Mouse (Mus musculus): ENCODE measurements at regions not wholly inside any gene's neighbourhood (a gene's known extent, or its start where the extent isn't known, plus 50 kb on each side); places are given as distances from the start of the nearest gene placed in this dataset.

DNA sequence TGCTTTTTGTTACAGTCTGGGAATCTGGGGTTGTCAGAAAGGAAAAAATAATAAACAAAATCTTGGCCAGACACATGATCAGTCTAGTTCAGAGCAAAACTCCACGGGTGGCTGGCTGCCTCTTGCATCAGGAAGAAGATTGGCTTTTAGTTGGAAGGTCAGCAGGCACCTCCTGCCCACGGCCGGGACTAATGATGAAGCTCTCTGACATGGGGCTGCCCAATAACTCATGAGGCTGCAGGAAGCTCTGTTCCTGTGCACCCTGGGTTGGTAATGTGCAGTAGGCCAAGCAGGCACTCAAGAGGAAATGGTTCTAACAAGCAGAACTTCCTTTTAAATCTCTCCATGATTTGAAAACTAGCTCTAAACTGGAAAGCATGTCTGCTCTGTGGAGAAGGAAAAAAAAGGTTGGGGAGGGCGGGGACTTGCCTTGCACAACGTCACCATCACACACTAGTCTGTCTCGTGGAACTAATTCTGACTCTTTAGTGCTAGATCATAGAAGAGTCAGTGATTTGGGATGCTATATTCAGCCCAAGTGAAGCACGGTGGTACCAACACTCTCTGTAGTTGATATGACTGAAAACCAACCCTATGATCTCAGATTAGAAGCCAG lies 507.1 kb upstream of the Adam5 start:
- no peaks in the 10 kb centered on the region for H3K79me2 ChIP-seq (ENCODE audit: control insufficient read depth, insufficient read depth)
- H3K4me3 ChIP-seq (ENCODE audit: insufficient read depth, poor library complexity, severe bottlenecking) = no peak overlapping the region
- no peaks in the 10 kb centered on the region for H3K79me3 ChIP-seq (ENCODE audit: low read depth)
- no peaks in the 10 kb centered on the region for H3K36me3 ChIP-seq (ENCODE audit: control insufficient read depth, insufficient read depth)
- no peak overlapping the region for H3ac ChIP-seq (ENCODE audit: control insufficient read depth, insufficient read length, low read depth)
- TF ChIP-seq CTCF (IDR thresholded peaks at IDR 0.05; ENCODE audit: control insufficient read depth, insufficient read depth, insufficient read length) (no peak), FOSL1 (IDR thresholded peaks at IDR 0.05; ENCODE audit: insufficient read depth, low read length, poor library complexity, severe bottlenecking) (no peak), MAX (IDR thresholded peaks at IDR 0.05) (no peak), MYOG (IDR thresholded peaks at IDR 0.05; ENCODE audit: control insufficient read depth, extremely low read depth, insufficient read length) (no peak), CEBPB (IDR thresholded peaks at IDR 0.05; ENCODE audit: low read depth) (no peak), USF1 (IDR thresholded peaks at IDR 0.05; ENCODE audit: low read depth) (no peak)
- no peaks in the 10 kb centered on the region for H3K27me3 ChIP-seq (ENCODE audit: control insufficient read depth, insufficient read depth, insufficient read length)

GRCm38 (mm10) chr8:25329791-25330190 lies 505.6 kb upstream of the Adam5 start:
- no peak for TF ChIP-seq CEBPB (IDR thresholded peaks at IDR 0.05; ENCODE audit: low read depth)
- TF ChIP-seq CTCF (IDR thresholded peaks at IDR 0.05; ENCODE audit: control insufficient read depth, insufficient read depth, insufficient read length) = no peak
- no peak for TF ChIP-seq MYOG (IDR thresholded peaks at IDR 0.05; ENCODE audit: control insufficient read depth, extremely low read depth, insufficient read length)
- TF ChIP-seq FOSL1 (IDR thresholded peaks at IDR 0.05; ENCODE audit: insufficient read depth, low read length, poor library complexity, severe bottlenecking) = no peak
- no peak for TF ChIP-seq MAX (IDR thresholded peaks at IDR 0.05)
- no peak for TF ChIP-seq MYOD1 (IDR thresholded peaks at IDR 0.05; ENCODE audit: control insufficient read depth, insufficient read length, low read depth)
- no peak for TF ChIP-seq USF1 (IDR thresholded peaks at IDR 0.05; ENCODE audit: low read depth)
- no peaks in the 10 kb centered on the region for H3K79me3 ChIP-seq (ENCODE audit: low read depth)
- H3K4me3 ChIP-seq (ENCODE audit: insufficient read depth, poor library complexity, severe bottlenecking) = no peak overlapping the region
- no peaks in the 10 kb centered on the region for H3K27me3 ChIP-seq (ENCODE audit: control insufficient read depth, insufficient read depth, insufficient read length)
- H3ac ChIP-seq (ENCODE audit: control insufficient read depth, insufficient read length, low read depth) = no peak overlapping the region
- no peaks in the 10 kb centered on the region for H3K36me3 ChIP-seq (ENCODE audit: control insufficient read depth, insufficient read depth)
- H3K79me2 ChIP-seq (ENCODE audit: control insufficient read depth, insufficient read depth) = no peaks in the 10 kb centered on the region

GRCm38 (mm10) chr8:25328318-25328717 lies 504.1 kb upstream of the Adam5 start:
- no peaks in the 10 kb centered on the region for H3K79me3 ChIP-seq (ENCODE audit: low read depth)
- H3K36me3 ChIP-seq (ENCODE audit: control insufficient read depth, insufficient read depth) = no peaks in the 10 kb centered on the region
- H3K4me3 ChIP-seq (ENCODE audit: insufficient read depth, poor library complexity, severe bottlenecking) = no peak overlapping the region
- H3ac ChIP-seq (ENCODE audit: control insufficient read depth, insufficient read length, low read depth) = no peak overlapping the region
- no peak for TF ChIP-seq MYOD1 (IDR thresholded peaks at IDR 0.05; ENCODE audit: control insufficient read depth, insufficient read length, low read depth)
- no peak for TF ChIP-seq CTCF (IDR thresholded peaks at IDR 0.05; ENCODE audit: control insufficient read depth, insufficient read depth, insufficient read length)
- no peak for TF ChIP-seq MYOG (IDR thresholded peaks at IDR 0.05; ENCODE audit: control insufficient read depth, extremely low read depth, insufficient read length)
- no peak for TF ChIP-seq MAX (IDR thresholded peaks at IDR 0.05)
- TF ChIP-seq USF1 (IDR thresholded peaks at IDR 0.05; ENCODE audit: low read depth) = no peak
- TF ChIP-seq CEBPB (IDR thresholded peaks at IDR 0.05; ENCODE audit: low read depth) = no peak
- no peak for TF ChIP-seq FOSL1 (IDR thresholded peaks at IDR 0.05; ENCODE audit: insufficient read depth, low read length, poor library complexity, severe bottlenecking)
- H3K79me2 ChIP-seq (ENCODE audit: control insufficient read depth, insufficient read depth) = no peaks in the 10 kb centered on the region
- no peaks in the 10 kb centered on the region for H3K27me3 ChIP-seq (ENCODE audit: control insufficient read depth, insufficient read depth, insufficient read length)

- Histone ChIP-seq H3K79me3 (ENCODE audit: low read depth) (no peaks in the 10 kb centered on the region), H3ac (ENCODE audit: control insufficient read depth, insufficient read length, low read depth) (no peak overlapping the region), H3K36me3 (ENCODE audit: control insufficient read depth, insufficient read depth) (no peaks in the 10 kb centered on the region), H3K27me3 (ENCODE audit: control insufficient read depth, insufficient read depth, insufficient read length) (no peaks in the 10 kb centered on the region), H3K79me2 (ENCODE audit: control insufficient read depth, insufficient read depth) (no peaks in the 10 kb centered on the region), H3K4me3 (ENCODE audit: insufficient read depth, poor library complexity, severe bottlenecking) (no peak overlapping the region)
- TF ChIP-seq USF1 (IDR thresholded peaks at IDR 0.05; ENCODE audit: low read depth) = no peak
- TF ChIP-seq MAX (IDR thresholded peaks at IDR 0.05) = peak; percentile 16
- peak; percentile 77 for TF ChIP-seq FOSL1 (IDR thresholded peaks at IDR 0.05; ENCODE audit: insufficient read depth, low read length, poor library complexity, severe bottlenecking)
- peak; percentile 71 for TF ChIP-seq CEBPB (IDR thresholded peaks at IDR 0.05; ENCODE audit: low read depth)
Measured at GRCm38 (mm10) chr8:25326930-25327329, 502.8 kb upstream of the Adam5 start.

DNA sequence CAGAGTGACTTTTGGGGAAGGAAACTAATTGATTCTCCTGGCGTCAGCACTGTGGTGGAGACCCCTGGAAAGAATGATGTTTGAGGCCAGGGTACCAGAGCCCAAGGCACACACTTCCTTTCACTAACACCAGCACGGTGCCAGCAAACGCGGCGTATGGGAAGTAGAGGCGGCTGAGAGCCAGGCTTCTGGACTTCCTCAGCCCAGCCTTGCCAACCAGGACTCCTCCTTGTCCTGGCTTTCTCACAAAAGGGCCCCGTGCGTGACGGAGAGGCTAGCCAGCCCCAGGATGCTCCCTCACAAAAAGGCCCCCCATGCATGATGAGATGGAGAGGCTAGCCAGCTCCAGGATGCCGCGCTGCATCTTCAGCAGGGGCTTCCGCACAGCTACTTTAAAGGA lies 502.1 kb upstream of the Adam5 start:
- no peaks in the 10 kb centered on the region for H3K79me2 ChIP-seq (ENCODE audit: control insufficient read depth, insufficient read depth)
- no peaks in the 10 kb centered on the region for H3K79me3 ChIP-seq (ENCODE audit: low read depth)
- H3ac ChIP-seq (ENCODE audit: control insufficient read depth, insufficient read length, low read depth) = no peak overlapping the region
- H3K36me3 ChIP-seq (ENCODE audit: control insufficient read depth, insufficient read depth) = no peaks in the 10 kb centered on the region
- TF ChIP-seq MAX (IDR thresholded peaks at IDR 0.05) = no peak
- no peak for TF ChIP-seq USF1 (IDR thresholded peaks at IDR 0.05; ENCODE audit: low read depth)
- TF ChIP-seq CEBPB (IDR thresholded peaks at IDR 0.05; ENCODE audit: low read depth) = no peak
- no peak for TF ChIP-seq CTCF (IDR thresholded peaks at IDR 0.05; ENCODE audit: control insufficient read depth, insufficient read depth, insufficient read length)
- TF ChIP-seq MYOG (IDR thresholded peaks at IDR 0.05; ENCODE audit: control insufficient read depth, extremely low read depth, insufficient read length) = no peak
- no peak for TF ChIP-seq FOSL1 (IDR thresholded peaks at IDR 0.05; ENCODE audit: insufficient read depth, low read length, poor library complexity, severe bottlenecking)
- H3K4me3 ChIP-seq (ENCODE audit: insufficient read depth, poor library complexity, severe bottlenecking) = no peak overlapping the region
- H3K27me3 ChIP-seq (ENCODE audit: control insufficient read depth, insufficient read depth, insufficient read length) = no peaks in the 10 kb centered on the region

DNA sequence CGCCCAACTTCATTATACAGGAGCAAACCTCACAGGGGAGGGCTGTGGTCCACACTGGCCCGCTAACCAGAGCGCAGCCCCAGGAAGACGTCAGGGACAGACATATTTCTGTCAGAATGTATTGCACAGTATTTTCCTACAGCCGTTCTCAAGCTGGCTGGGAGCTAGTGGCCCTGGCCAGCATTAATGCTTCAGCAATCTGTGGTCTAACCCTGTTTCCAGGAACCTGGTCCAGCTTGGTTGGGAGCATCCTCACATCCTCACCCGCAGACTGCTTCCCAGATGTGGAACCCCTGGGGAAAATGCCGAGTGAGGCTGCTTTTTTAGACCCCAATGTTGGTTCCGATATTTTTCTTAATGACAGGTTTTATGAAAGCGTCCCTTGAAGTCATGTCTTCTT lies 500.6 kb upstream of the Adam5 start:
- Histone ChIP-seq H3K79me2 (ENCODE audit: control insufficient read depth, insufficient read depth) (no peaks in the 10 kb centered on the region), H3K36me3 (ENCODE audit: control insufficient read depth, insufficient read depth) (no peaks in the 10 kb centered on the region), H3K79me3 (ENCODE audit: low read depth) (no peaks in the 10 kb centered on the region), H3ac (ENCODE audit: control insufficient read depth, insufficient read length, low read depth) (no peak overlapping the region), H3K27me3 (ENCODE audit: control insufficient read depth, insufficient read depth, insufficient read length) (no peaks in the 10 kb centered on the region), H3K4me3 (ENCODE audit: insufficient read depth, poor library complexity, severe bottlenecking) (no peak overlapping the region)
- TF ChIP-seq MYOD1 (IDR thresholded peaks at IDR 0.05; ENCODE audit: control insufficient read depth, insufficient read length, low read depth) (no peak), CEBPB (IDR thresholded peaks at IDR 0.05; ENCODE audit: low read depth) (no peak), MYOG (IDR thresholded peaks at IDR 0.05; ENCODE audit: control insufficient read depth, extremely low read depth, insufficient read length) (no peak), USF1 (IDR thresholded peaks at IDR 0.05; ENCODE audit: low read depth) (no peak), CTCF (IDR thresholded peaks at IDR 0.05; ENCODE audit: control insufficient read depth, insufficient read depth, insufficient read length) (no peak), FOSL1 (IDR thresholded peaks at IDR 0.05; ENCODE audit: insufficient read depth, low read length, poor library complexity, severe bottlenecking) (no peak), MAX (IDR thresholded peaks at IDR 0.05) (no peak)

Data from C2C12 (cell line).